Mouse (Mus musculus): ENCODE results near the gene Lrmda. TPM values are rescaled to one million over a fixed set of nuclear protein-coding genes. Genes with fewer than 3 reads are reported as not detected.

The Lrmda gene
- polyA plus RNA-seq, 1 experiment from 2014 or later = 1.8 TPM

GRCm38 (mm10) chr14:22167285-22167684 lies 147.8 kb downstream of the Lrmda start:
- no peak overlapping the region for H3K4me2 ChIP-seq (replicated peaks; ENCODE audit: low read depth)
- no peaks in the 10 kb centered on the region for H3K9me3 ChIP-seq (ENCODE audit: control insufficient read depth)
- H3K9ac ChIP-seq (ENCODE audit: low read depth, low read length) = no peak overlapping the region
- no peaks in the 10 kb centered on the region for H3K4me1 ChIP-seq (replicated peaks; ENCODE audit: control insufficient read depth, insufficient read depth, low read length)
- H3K27me3 ChIP-seq (replicated peaks; ENCODE audit: control insufficient read depth, insufficient read depth, low read length) = no peaks in the 10 kb centered on the region
- WGBS = 66% methylated on average over 7 of the region's 7 CpGs
- no peak overlapping the region for H3K27ac ChIP-seq (ENCODE audit: low read depth, low read length)
- H3K4me3 ChIP-seq (ENCODE audit: low read depth, low read length) = no peak overlapping the region
- ATAC-seq = no peak
- H3K36me3 ChIP-seq (ENCODE audit: control insufficient read depth, insufficient read depth) = no peaks in the 10 kb centered on the region
- no peak for TF ChIP-seq CTCF (IDR thresholded peaks at IDR 0.05; ENCODE audit: low read depth)

- no peak for ATAC-seq
- H3K36me3 ChIP-seq (ENCODE audit: control insufficient read depth, insufficient read depth) = no peaks in the 10 kb centered on the region
- no peak for TF ChIP-seq CTCF (IDR thresholded peaks at IDR 0.05; ENCODE audit: low read depth)
- H3K9me3 ChIP-seq (ENCODE audit: control insufficient read depth) = no peaks in the 10 kb centered on the region
- no peak overlapping the region for H3K27ac ChIP-seq (ENCODE audit: low read depth, low read length)
- no peak overlapping the region for H3K4me3 ChIP-seq (ENCODE audit: low read depth, low read length)
- WGBS = 39% methylated on average over 11 of the region's 11 CpGs
- no peaks in the 10 kb centered on the region for H3K27me3 ChIP-seq (replicated peaks; ENCODE audit: control insufficient read depth, insufficient read depth, low read length)
- H3K9ac ChIP-seq (ENCODE audit: low read depth, low read length) = no peak overlapping the region
- H3K4me2 ChIP-seq (replicated peaks; ENCODE audit: low read depth) = no peak overlapping the region
- H3K4me1 ChIP-seq (replicated peaks; ENCODE audit: control insufficient read depth, insufficient read depth, low read length) = no peaks in the 10 kb centered on the region
Measured at GRCm38 (mm10) chr14:22168077-22168794, 148.7 kb downstream of the Lrmda start.

GRCm38 (mm10) chr14:22168795-22169568 lies 149.5 kb downstream of the Lrmda start:
- no peak overlapping the region for H3K4me2 ChIP-seq (replicated peaks; ENCODE audit: low read depth)
- H3K9me3 ChIP-seq (ENCODE audit: control insufficient read depth) = no peaks in the 10 kb centered on the region
- no peak overlapping the region for H3K9ac ChIP-seq (ENCODE audit: low read depth, low read length)
- TF ChIP-seq CTCF (IDR thresholded peaks at IDR 0.05; ENCODE audit: low read depth) = no peak
- no peak overlapping the region for H3K27ac ChIP-seq (ENCODE audit: low read depth, low read length)
- no peaks in the 10 kb centered on the region for H3K36me3 ChIP-seq (ENCODE audit: control insufficient read depth, insufficient read depth)
- no peak overlapping the region for H3K4me3 ChIP-seq (ENCODE audit: low read depth, low read length)
- WGBS = 63% methylated on average over 14 of the region's 14 CpGs
- H3K4me1 ChIP-seq (replicated peaks; ENCODE audit: control insufficient read depth, insufficient read depth, low read length) = no peaks in the 10 kb centered on the region
- ATAC-seq = no peak
- no peaks in the 10 kb centered on the region for H3K27me3 ChIP-seq (replicated peaks; ENCODE audit: control insufficient read depth, insufficient read depth, low read length)

- no peak overlapping the region for H3K27ac ChIP-seq (ENCODE audit: low read depth, low read length)
- H3K36me3 ChIP-seq (ENCODE audit: control insufficient read depth, insufficient read depth) = no peaks in the 10 kb centered on the region
- ATAC-seq = no peak
- H3K4me2 ChIP-seq (replicated peaks; ENCODE audit: low read depth) = no peak overlapping the region
- H3K9ac ChIP-seq (ENCODE audit: low read depth, low read length) = no peak overlapping the region
- 65% methylated on average over 9 of the region's 9 CpGs for WGBS
- H3K27me3 ChIP-seq (replicated peaks; ENCODE audit: control insufficient read depth, insufficient read depth, low read length) = no peaks in the 10 kb centered on the region
- peak; percentile 21; the same call in 1 of the 2 replicates for TF ChIP-seq CTCF (IDR thresholded peaks at IDR 0.05; ENCODE audit: low read depth)
- no peaks in the 10 kb centered on the region for H3K4me1 ChIP-seq (replicated peaks; ENCODE audit: control insufficient read depth, insufficient read depth, low read length)
- H3K4me3 ChIP-seq (ENCODE audit: low read depth, low read length) = no peak overlapping the region
- H3K9me3 ChIP-seq (ENCODE audit: control insufficient read depth) = no peaks in the 10 kb centered on the region
Measured at GRCm38 (mm10) chr14:22174757-22175156, 155.2 kb downstream of the Lrmda start.

DNA sequence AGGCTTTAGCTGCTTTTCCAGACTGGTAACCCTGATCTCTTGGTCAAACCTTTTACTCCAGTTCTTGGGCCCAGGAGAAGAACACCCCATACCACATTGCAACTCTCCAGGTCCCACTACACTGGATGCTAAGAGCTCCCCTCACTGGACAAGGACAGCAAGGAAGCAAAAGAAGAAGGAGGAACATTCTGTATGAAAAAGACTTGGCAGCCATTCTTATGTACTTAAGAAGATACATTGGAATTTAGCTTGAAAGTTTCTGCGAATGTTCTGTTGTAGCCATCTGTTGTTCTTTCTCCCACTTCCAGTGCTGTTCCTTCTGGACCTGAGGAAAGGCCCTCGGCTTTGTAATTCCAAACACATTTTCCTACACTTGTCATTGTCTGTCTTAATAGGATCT lies 160.2 kb downstream of the Lrmda start:
- WGBS = 53% methylated on average over 2 of the region's 2 CpGs
- Histone ChIP-seq H3K4me3 (ENCODE audit: low read depth, low read length) (no peak overlapping the region), H3K4me1 (replicated peaks; ENCODE audit: control insufficient read depth, insufficient read depth, low read length) (no peaks in the 10 kb centered on the region), H3K27me3 (replicated peaks; ENCODE audit: control insufficient read depth, insufficient read depth, low read length) (no peaks in the 10 kb centered on the region), H3K4me2 (replicated peaks; ENCODE audit: low read depth) (no peak overlapping the region), H3K9ac (ENCODE audit: low read depth, low read length) (no peak overlapping the region), H3K27ac (ENCODE audit: low read depth, low read length) (no peak overlapping the region), H3K9me3 (ENCODE audit: control insufficient read depth) (no peaks in the 10 kb centered on the region), H3K36me3 (ENCODE audit: control insufficient read depth, insufficient read depth) (no peaks in the 10 kb centered on the region)
- TF ChIP-seq CTCF (IDR thresholded peaks at IDR 0.05; ENCODE audit: low read depth) = peak; percentile 58
- ATAC-seq = no peak

DNA sequence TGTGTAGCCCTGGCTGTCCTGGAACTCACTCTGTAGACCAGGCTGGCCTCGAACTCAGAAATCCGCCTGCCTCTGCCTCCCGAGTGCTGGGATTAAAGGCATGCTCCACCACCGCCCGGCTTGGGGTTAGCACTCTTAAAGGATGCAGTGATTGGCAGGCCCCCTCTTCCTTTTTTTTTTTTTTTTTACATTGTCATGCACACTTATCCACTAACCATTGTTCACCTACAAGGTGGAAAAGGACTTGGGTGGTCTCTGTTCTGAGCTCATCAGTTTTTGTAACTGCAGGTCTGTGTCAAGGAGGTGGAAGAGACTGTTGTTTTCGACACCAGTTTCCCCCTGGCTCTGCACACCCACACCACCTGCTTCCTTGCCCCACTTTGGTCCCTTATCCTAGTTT lies 162.0 kb downstream of the Lrmda start:
- WGBS = 89% methylated on average over 5 of the region's 6 CpGs

More for the DNA sequence above, 162.0 kb downstream of the Lrmda start:
- H3K4me2 ChIP-seq (replicated peaks; ENCODE audit: low read depth) = no peak overlapping the region
- H3K27me3 ChIP-seq (replicated peaks; ENCODE audit: control insufficient read depth, insufficient read depth, low read length) = no peaks in the 10 kb centered on the region
- no peak overlapping the region for H3K4me3 ChIP-seq (ENCODE audit: low read depth, low read length)
- no peak overlapping the region for H3K9ac ChIP-seq (ENCODE audit: low read depth, low read length)
- no peaks in the 10 kb centered on the region for H3K9me3 ChIP-seq (ENCODE audit: control insufficient read depth)
- H3K36me3 ChIP-seq (ENCODE audit: control insufficient read depth, insufficient read depth) = no peaks in the 10 kb centered on the region
- no peaks in the 10 kb centered on the region for H3K4me1 ChIP-seq (replicated peaks; ENCODE audit: control insufficient read depth, insufficient read depth, low read length)
- no peak for ATAC-seq
- H3K27ac ChIP-seq (ENCODE audit: low read depth, low read length) = no peak overlapping the region
- no peak for TF ChIP-seq CTCF (IDR thresholded peaks at IDR 0.05; ENCODE audit: low read depth)

Measured in intestine, postnatal 0 days (tissue).